Mouse (Mus musculus) bone marrow, adult 2 months (tissue): ENCODE results near the gene Nqo2. TPM values are rescaled to one million over a fixed set of nuclear protein-coding genes. Genes with fewer than 3 reads are reported as not detected.
A peak's percentile ranks its signal among the peaks of the same experiment; 100 is the strongest.

ENCODE experiments used
- H3K27ac ChIP-seq: fragments of 200-500 bp; 2 replicates; pipeline ENCODE4 v1.5.1; 2012; ENCODE audit warnings: low read depth, mild to moderate bottlenecking, control low read depth, inconsistent platforms, low read length; ENCODE audit not compliant: control insufficient read depth, poor library complexity, insufficient read depth
- H3K4me1 ChIP-seq: fragments of 200-500 bp; 2 replicates; pipeline ENCODE4 v1.6.1; 2011; ENCODE audit warnings: low read length; ENCODE audit not compliant: control insufficient read depth, insufficient read depth
- H3K4me3 ChIP-seq: fragments of 200-500 bp; replicated peaks from 2 replicates; pipeline ENCODE3; 2011; ENCODE audit warnings: mild to moderate bottlenecking, low read depth, low read length, control low read depth; ENCODE audit not compliant: control insufficient read depth
- CTCF ChIP-seq: fragments of 200-500 bp; IDR thresholded peaks from 2 replicates; pipeline ENCODE4 v1.5.1; 2011; ENCODE audit warnings: low read length, control low read depth; ENCODE audit not compliant: control insufficient read depth, insufficient read depth
- POLR2A ChIP-seq: fragments of 200-500 bp; IDR thresholded peaks from 2 replicates; pipeline ENCODE4 v1.6.1; 2011; ENCODE audit warnings: low read depth, mild to moderate bottlenecking, control low read depth, low read length, borderline replicate concordance; ENCODE audit not compliant: control insufficient read depth
- WGBS: fragments of 180-500 bp; shearing (Covaris S2); methylation state at CpG from one replicate; pipeline ENCODE4 v1.1.7; 2018; 5-methylcytosine and 5-hydroxymethylcytosine counted together
- polyA plus RNA-seq: library from polyadenylated mRNA; stranded (reverse); fragments of >200 nt; gene quantifications from 2 replicates; pipeline ENCODE4 v1.2.4, GENCODE M21; 2011; ENCODE audit warnings: low replicate concordance; ENCODE audit not compliant: missing spikeins, insufficient read depth, insufficient read length

The Nqo2 gene
- polyA plus RNA-seq, 1 experiment = 14.7 TPM

GRCm38 (mm10) chr13:33965056-33966024, 853 bp downstream of the Nqo2 start:
- Histone ChIP-seq H3K4me1 (no peaks in the 10 kb centered on the region; the same call in 1 of the 2 replicates), H3K27ac (peak overlapping the region; percentile 55), H3K4me3 (peak overlapping the region; percentile 85)
- 9% methylated on average over 14 of the region's 14 CpGs for WGBS
- TF ChIP-seq CTCF = no peak
- no peak for TF ChIP-seq POLR2A

- Histone ChIP-seq H3K4me1 (no peaks in the 10 kb centered on the region; the same call in 1 of the 2 replicates), H3K27ac (no peak overlapping the region), H3K4me3 (no peak overlapping the region)
- TF ChIP-seq CTCF = no peak
- TF ChIP-seq POLR2A = no peak
- WGBS = 57% methylated on average over 4 of the region's 4 CpGs
Measured at GRCm38 (mm10) chr13:33966025-33966412, 1.5 kb downstream of the Nqo2 start.

GRCm38 (mm10) chr13:33966574-33966973, 2.1 kb downstream of the Nqo2 start:
- TF ChIP-seq CTCF = no peak
- no peak for TF ChIP-seq POLR2A
- Histone ChIP-seq H3K27ac (no peak overlapping the region), H3K4me1 (no peaks in the 10 kb centered on the region; the same call in 1 of the 2 replicates), H3K4me3 (no peak overlapping the region)

GRCm38 (mm10) chr13:33989625-33990024, 25.1 kb downstream of the Nqo2 start:
- no peak for TF ChIP-seq CTCF
- TF ChIP-seq POLR2A = no peak
- WGBS = 79% methylated on average over 5 of the region's 5 CpGs

GRCm38 (mm10) chr13:33995197-33995596, 30.7 kb downstream of the Nqo2 start:
- H3K4me1 ChIP-seq = no peaks in the 10 kb centered on the region
- WGBS = 29% methylated on average over 1 of the region's 1 CpGs

More at GRCm38 (mm10) chr13:33989625-33990024, 25.1 kb downstream of the Nqo2 start:
- no peak overlapping the region for H3K4me3 ChIP-seq
- no peaks in the 10 kb centered on the region for H3K4me1 ChIP-seq
- H3K27ac ChIP-seq = no peak overlapping the region

GRCm38 (mm10) chr13:34002058-34003006, 37.8 kb downstream of the Nqo2 start, which contains the start of the genes Ripk1 and Serpinb6a:
Gene Ripk1, plus strand, starts transcription at chr13:34002363.
Gene Serpinb6a, minus strand, starts transcription at chr13:34002794.
- under 1% methylated on average over 92 of the region's 92 CpGs for WGBS
- Histone ChIP-seq H3K27ac (peak within 1 kb of the TSS; percentile 92), H3K4me1 (peaks cover 1% of the 10 kb centered on the region; the same call in 1 of the 2 replicates), H3K4me3 (peak within 1 kb of the TSS; percentile 88)
- TF ChIP-seq POLR2A = peak; percentile 68; the same call in 1 of the 2 replicates
- peak; percentile 52 for TF ChIP-seq CTCF

More at GRCm38 (mm10) chr13:33995197-33995596, 30.7 kb downstream of the Nqo2 start:
- no peak overlapping the region for H3K27ac ChIP-seq
- no peak overlapping the region for H3K4me3 ChIP-seq
- TF ChIP-seq POLR2A = no peak
- TF ChIP-seq CTCF = peak; percentile 51

- peak overlapping the region; percentile 75 for H3K4me3 ChIP-seq
- TF ChIP-seq CTCF (no peak), POLR2A (no peak)
- peaks cover 1% of the 10 kb centered on the region; the same call in 1 of the 2 replicates for H3K4me1 ChIP-seq
- under 1% methylated on average over 5 of the region's 5 CpGs for WGBS
- H3K27ac ChIP-seq = peak overlapping the region; percentile 49; the same call in 1 of the 2 replicates
Measured at GRCm38 (mm10) chr13:34003058-34003457, 38.6 kb downstream of the Nqo2 start.
